Mouse (Mus musculus) olfactory bulb, adult 2 months (tissue): ENCODE data around the gene Mnx1.

Source experiments
- CTCF ChIP-seq: fragments of 200-500 bp; IDR thresholded peaks from 2 replicates; pipeline ENCODE4 v1.5.1; 2012; ENCODE audit warnings: low read depth, mild to moderate bottlenecking, low read length, moderate library complexity; ENCODE audit not compliant: insufficient read depth
- POLR2A ChIP-seq: fragments of 200-500 bp; IDR thresholded peaks from 2 replicates; pipeline ENCODE4 v1.6.1; 2012; ENCODE audit warnings: mild to moderate bottlenecking, low read depth, low read length, moderate library complexity; ENCODE audit not compliant: insufficient read depth

GRCm38 (mm10) chr5:29470271-29470670 is 8.0 kb downstream of the Mnx1 start:
- no peak for TF ChIP-seq POLR2A
- TF ChIP-seq CTCF, result no peak
